Mouse (Mus musculus): Measurements from ENCODE around the gene Nmnat2. TPM values are rescaled to one million over a fixed set of nuclear protein-coding genes. Genes with fewer than 3 reads are reported as not detected.

The Nmnat2 gene
- total RNA-seq, 2 experiments from 2014 or later = 137 to 141 TPM

DNA sequence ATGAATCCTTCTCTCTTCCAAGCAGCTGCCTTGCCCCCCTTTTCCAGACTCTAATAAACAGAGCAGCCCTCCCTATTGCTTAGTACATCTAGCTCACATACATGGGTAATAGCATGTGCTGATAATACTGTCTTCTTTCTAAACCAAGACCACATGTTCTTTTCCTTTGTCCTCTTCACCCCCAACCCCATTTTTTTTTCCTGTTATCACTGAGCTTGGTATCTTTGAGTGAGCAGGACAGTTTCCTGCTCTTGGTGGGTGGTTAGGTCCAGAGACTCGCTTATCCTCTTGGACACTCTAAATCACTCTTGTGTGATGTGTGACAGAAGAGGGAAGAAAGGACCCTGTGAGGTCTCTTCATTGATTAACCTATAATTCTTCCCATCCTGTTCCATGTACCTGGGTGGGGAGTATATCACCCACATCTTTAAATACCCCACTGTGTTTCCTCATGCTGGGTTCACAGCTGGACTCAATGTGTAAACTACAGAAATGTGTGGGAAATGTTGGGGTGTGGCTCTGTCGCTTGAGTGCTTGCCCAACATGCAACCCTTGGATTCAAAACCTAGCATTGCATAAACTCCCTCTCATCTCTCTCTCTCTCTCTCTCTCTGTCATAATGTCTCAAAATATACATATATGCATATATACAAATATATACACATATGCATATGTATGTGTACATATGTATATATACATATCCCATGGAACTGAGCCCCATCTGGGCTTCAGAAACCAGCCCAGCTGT lies 58.9 kb downstream of the Nmnat2 start:
- no peak for DNase-seq (ENCODE audit: low spot score in 2 of 2)
- intact Hi-C loops (cut with DNase I) = no loop called here

DNA sequence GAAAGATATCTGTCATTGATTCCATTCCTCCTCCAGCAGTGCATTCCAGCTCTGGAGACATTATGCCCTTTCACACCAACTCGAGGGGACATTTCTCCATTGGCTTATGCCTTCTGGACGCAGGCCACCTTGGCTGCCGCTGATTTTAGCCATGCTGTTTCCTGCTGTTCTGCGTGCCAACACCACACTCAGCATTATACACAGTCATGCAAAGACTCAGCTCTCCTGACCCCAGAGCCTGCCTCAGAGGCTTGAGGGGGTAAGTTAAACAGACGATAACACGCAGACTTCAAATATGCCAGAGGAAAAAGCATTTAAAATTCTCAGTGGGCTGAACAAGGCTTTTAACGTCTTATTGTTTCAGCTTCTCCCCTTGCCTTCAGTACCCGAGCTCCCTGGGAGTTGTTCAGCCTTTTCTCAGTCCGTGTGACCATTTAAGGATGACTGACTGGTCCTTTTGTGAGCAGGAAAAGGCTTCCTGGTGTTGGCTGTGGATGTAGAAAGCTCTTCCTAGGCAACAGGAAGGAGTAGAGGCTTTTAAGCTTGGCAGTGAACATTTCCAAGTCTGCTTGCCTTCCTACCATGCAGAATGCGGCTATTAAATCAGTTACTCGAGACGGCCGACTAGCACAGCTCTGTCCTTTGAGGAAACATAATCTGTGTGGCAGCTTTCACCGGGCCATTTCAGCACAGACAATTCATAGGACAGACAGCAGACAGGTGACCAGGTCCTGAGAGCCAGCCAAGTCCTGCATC lies 59.8 kb downstream of the Nmnat2 start:
- intact Hi-C loops (cut with DNase I) = no loop called here
- no peak for DNase-seq (ENCODE audit: low spot score in 2 of 2)

DNA sequence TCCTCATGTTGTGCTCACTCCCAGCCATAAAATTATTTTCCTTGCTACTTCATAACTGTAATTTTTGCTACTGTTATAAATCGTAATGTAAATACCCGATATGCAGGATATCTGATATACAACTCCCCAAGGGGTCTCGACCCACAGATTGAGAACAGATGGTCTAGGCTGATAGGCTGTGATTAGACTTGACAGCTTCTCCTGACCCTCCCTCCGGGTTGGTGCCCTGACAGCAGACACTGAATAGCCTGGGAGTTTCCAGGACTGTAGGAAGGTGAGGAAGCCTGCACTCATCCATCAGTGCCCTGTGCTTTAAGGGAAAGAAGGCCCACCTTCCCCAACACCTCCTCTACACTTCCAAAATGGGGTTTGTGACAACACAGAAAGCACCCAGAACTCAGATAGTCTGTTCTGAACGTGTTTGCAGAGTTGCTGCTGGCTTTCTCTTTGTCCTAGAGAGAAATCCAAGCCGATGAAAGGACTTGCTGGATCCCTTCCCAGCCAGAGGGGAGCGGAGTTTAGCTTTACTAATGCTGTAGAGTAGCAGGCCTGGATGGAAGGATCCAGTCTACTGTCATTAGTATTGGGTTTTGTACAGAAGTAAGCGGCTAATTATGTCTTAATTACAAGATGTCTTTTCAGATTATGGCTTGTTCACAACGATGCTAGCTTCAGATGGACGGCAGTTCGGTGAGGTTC lies 61.8 kb downstream of the Nmnat2 start:
- DNase-seq (ENCODE audit: low spot score in 2 of 2) = no peak
- intact Hi-C loops (cut with DNase I) = no loop called here

DNA sequence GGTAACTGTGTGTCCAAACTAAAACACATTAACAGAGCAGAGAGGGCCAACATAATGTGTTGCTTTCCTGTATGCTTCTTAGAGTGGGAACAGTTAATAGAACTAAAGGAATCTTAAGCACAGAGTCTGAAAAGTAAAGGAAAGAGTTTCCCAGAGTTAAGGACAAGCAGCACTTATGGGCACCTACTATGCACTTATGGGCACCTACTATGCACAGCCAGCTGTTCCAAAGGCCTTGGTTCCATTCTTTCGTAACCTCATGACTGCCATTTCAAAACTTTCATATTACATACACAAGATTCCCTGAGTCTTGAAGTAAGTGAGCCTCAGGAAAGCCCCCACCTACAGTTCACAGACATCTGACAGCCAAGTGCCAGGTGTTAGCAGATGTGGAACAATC lies 64.3 kb downstream of the Nmnat2 start:
- DNase-seq (ENCODE audit: low spot score in 2 of 2) = no peak
- intact Hi-C loops (cut with DNase I) = no loop called here

DNA sequence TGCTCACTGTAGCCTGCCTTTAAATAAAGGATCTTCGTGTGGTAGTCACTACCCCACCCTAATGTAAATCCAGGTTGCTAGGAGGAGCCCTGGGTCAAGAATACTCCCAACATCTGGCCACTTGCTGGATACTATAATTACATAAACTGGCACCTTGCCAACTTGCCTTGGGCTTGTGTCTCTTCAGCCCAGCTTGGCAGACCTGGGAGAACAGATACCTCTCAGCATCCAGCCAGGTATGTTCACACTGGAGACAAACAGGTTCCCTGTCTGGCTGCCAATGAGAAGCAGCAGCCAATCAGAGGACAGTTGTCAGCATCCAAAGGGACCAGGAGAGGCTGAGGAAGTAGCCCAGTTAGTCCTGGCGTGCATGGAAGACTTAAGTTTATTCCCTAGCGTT lies 64.8 kb downstream of the Nmnat2 start:
- intact Hi-C loops (cut with DNase I) = no loop called here
- no peak for DNase-seq (ENCODE audit: low spot score in 2 of 2)

DNA sequence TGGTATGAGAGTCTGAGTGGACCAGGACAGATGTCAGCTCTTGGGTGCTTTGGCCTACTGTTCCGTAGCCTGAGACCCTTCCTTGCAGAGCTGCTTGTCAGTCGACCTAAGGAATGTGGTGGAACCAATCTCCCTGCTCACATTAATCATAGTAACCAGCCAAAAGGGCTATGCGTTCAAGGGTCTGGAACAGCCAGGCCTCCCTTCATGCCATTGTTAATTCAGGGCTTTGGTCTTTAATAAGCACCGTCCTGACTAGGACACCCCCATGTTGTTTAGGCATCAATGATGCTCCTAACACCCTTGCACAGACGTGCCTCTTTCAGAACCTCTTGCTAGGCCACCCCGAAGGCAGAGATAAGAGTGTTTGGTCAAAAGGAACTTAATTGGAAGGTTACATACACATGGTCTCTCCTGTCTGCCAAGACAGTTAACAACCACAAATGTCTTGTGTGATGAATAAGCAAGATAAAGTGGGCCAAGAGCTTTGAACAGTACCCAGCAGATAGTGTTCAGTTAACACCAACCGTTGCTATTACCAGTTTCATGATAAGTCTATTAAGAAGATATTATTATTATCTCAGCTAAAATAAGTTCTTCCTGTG lies 66.3 kb downstream of the Nmnat2 start:
- no peak for DNase-seq (ENCODE audit: low spot score in 2 of 2)
- intact Hi-C loops (cut with DNase I) = no loop called here

DNA sequence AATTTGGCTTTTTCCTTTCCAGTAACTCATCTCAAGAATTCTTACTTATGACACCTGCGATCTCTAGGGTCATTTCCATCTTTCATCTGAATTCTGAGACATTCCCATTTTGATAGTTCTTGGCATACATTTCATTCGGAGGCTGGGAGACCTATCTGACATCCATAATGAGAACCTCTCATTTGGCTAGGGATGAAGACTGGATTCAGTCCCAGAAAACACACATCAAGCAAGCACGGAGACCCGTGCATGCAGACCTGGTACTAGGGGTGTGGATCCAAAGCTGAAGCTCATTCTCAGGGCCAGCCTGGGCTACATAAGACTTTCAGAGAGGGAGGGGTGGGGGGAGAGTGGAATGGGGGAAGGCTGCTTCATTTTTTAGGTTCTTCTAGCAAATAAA lies 68.2 kb downstream of the Nmnat2 start:
- no peak for DNase-seq (ENCODE audit: low spot score in 2 of 2)
- intact Hi-C loops (cut with DNase I) = no loop called here

DNA sequence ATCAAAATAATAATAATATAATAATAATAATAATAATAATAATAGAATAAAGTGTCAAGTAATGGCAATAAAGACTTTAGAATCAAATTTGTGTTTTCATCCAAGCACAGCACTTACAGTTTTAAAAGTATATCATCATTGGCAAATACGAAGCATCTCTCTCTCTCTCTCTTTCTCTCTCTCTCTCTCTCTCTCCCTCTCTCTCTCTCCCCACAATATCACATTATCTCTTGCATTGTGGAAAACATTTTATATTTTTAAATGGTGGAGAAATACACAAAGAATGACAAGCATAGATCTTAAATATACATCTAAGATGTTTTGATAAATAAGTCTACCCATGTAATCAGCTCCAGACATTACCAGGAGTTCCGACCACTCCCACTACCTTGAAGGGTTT lies 69.1 kb downstream of the Nmnat2 start:
- intact Hi-C loops (cut with DNase I) = no loop called here
- DNase-seq (ENCODE audit: low spot score in 2 of 2) = no peak

DNA sequence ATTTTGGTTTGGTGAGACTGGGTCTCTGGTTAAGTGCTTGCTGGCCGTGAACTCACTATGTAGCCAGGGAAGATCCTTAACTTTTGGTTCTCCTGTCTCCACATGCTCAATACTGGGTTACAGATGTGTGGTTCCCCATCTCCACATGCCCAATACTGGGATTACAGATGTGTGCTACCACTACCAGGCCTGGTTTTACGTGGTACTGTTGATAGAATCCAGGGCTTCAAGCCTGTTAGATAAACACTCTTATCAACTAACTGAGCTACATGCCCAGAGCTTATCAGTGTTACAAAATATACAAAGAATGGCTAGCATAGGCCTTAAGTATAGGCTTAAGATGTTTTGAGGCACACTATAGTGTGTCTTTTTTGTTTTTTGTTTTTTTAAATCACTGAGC lies 69.7 kb downstream of the Nmnat2 start:
- DNase-seq (ENCODE audit: low spot score in 2 of 2) = no peak
- intact Hi-C loops (cut with DNase I) = no loop called here

DNA sequence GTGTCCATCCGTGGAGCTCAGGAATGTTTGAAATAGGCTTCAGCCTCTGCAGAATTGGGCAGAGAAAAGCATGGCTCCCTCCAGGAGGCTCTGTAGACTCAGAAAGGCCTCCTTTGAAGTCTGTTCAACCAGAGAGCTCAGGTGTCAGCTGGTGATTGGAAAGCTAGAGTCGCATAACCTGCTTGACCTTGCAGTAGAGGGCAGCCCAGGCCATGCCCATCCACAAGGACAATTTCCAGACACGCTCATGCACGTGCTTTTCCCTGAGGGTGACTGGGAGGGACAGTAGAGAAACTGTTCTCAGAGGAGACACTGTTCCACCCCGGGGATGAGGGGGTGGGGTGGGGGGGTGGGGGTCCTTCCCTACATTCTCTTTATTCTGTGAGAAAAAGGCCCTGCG lies 76.6 kb downstream of the Nmnat2 start:
- no peak for DNase-seq (ENCODE audit: low spot score in 2 of 2)
- intact Hi-C loops (cut with DNase I) = no loop called here

DNA sequence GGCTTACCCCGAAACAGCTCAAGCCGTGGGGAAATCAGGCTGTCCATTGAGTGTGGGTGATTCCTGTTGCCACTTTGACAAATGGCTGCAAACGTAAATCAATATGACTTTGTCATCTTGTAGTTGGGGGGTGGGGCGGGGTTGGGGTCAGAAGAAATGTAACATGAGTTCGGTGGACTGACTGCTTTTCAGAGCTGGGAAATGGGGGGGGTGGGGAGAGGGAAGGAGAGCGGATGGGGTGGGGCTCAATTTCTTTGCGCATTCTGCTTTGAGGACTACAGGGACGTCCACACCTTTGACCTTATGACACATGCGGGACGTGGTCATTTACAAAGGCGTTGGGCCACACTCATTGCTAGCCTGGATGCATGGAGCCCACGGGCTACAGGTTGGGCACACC lies 77.2 kb downstream of the Nmnat2 start:
- intact Hi-C loops (cut with DNase I) = no loop called here
- no peak for DNase-seq (ENCODE audit: low spot score in 2 of 2)

DNA sequence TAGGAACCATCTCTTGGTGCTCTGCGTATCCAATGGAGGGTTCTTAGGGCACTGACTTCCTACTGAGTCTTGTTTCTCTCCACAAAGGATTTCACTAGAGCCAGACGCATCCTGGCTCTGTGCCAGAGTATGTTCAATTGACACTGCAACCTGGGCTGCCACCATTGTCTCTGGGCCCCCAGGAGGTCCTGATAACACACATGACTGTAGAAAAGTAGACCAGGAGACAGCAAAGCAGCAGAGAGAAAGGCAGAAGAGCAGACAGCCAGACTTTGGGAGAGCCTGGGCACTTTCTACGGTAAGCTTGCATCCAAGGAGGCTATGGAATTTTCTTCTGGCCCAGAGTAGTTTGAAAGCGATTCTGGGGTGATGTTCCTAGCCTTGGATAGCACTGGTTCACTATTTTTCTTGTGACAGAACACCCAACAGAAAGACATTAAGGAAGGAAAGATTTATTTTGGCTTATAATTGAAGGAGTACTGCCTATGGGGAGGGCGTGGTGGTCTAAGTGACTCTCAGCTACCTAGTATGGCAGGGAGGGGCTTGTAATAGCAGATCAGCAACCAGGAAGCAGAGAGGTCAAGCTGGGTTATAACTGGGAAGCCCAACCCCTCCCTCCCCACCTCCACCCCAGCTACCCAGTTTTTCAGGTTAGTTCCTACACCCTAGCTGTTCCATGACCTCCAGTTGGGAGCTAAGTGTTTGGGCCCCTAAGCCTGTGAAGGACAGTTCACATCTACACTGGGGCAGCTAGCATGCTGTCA lies 78.5 kb downstream of the Nmnat2 start:
- no peak for DNase-seq (ENCODE audit: low spot score in 2 of 2)
- intact Hi-C loops (cut with DNase I) = no loop called here

DNA sequence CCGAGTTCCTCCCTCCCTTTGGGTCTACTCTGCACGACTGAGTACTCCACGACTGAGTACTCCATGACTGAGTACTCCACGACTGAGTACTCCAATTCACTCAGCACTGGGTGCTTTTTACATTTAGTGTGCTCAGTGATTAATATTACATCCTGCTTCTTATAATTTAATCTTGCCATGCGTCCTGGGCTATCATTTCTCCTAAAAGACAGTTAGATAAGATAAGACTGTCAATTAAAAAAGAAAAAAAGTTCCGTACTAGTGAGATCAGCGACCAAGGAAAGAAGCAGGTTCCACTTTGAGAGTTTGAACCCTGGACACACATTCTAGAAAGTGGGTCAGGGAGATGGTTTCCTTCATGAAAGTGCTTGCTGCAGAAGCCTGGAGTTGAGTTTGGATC lies 79.3 kb downstream of the Nmnat2 start:
- DNase-seq (ENCODE audit: low spot score in 2 of 2) = no peak
- intact Hi-C loops (cut with DNase I) = no loop called here

DNA sequence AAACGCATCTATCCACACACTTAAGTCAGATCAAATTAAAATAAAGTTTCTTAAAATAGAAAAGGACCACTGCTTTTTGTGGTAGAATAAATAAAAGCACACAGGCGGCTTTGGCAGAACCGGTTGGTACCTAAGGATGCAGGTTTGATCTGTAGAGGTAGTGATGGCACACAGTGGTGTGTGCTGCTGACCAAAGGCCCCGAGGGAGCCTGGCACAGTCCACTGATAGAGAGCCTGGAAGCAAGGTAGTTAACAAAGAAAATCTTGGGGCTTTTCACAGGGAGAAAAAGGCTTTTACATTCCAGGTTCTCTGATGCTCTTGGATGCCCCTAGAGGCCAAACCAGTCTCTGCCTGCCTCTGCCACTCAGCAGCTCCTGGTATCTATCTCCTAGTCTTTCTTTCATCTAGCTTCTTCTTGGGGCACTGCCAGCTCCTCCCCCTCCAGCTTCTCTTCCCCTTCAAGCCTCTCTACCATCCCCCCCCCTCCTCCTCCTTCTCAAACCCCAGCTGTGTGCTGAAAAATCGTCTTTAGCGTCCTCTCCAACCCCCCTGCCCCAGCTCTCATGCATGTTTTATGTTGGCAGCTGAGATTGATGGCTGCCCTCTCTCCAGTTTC lies 80.6 kb downstream of the Nmnat2 start:
- intact Hi-C loops (cut with DNase I) = loop anchor here (5.0 kb wide), 2 partner anchors 78 to 133 kb away; partner anchors contain the start of gene Smg7
- DNase-seq (ENCODE audit: low spot score in 2 of 2) = peak; percentile 87 to 92

DNA sequence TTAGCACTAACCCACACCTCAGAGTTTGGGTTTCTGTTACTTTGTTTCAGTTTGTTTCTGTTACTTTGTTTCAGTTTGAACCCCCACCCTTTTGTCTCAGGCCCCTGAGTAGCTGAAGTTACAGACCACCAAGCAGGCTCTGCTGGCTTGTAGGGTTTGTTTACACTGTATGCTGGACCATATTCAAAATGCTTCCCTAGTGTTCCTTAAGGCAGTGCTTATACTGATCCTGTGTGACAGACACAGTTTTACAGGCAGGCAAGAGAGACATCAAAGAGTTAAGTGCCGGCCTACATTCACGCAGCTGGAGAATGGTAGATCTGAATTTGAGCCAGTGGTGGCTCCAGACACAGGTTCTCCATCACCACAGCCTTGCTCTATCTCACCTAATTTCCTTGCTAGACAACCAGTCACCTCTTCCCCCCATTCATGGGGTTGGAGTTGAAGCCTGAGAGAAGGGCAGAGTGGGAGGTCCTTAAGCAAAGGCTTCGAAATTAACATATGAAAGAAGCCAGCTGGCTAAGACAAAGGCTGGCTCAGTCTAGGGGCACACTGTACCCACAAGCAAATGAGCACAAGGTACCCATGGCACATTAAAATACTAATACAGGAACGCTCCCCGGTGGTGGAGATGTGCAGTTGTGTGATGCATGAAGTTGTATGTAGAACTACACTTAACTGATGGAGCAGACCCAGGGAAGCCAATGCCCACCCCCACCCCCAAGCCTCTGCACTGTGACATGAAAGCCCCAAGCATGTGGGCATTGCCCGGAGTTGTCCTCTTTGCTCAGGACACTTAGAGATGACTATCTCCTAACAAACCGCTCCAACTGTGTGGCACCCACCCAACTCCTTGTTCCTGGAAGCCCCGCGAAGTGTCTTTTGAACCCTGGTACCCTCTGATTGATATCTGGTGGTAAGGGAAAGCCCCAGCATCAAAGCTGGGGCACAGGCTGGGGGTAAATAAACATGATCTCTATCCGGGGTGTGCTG lies 82.9 kb downstream of the Nmnat2 start:
- peak; percentile 31 to 69 for DNase-seq (ENCODE audit: low spot score in 2 of 2)

DNA sequence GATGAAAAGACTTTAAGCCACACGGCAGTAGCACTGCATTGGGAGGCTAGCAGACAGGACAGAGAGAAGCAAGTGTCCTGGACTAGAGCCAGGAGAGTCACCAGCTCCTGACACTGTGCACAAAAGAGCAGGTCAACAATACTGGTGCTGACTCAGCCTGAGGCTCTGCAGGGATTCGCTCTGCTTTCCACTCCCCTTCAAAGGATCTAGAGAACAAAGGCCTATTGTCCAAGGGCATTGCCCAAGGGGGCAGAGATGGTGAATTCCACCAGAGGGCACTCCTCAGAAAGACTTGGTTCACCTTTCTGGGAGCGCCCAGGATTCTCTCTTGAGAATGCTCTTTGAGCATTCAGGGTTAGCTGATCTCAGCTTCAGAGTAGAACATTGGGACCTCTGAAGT lies 85.3 kb downstream of the Nmnat2 start:
- intact Hi-C loops (cut with DNase I) = no loop called here
- DNase-seq (ENCODE audit: low spot score in 2 of 2) = no peak

More for the DNA sequence above, 82.9 kb downstream of the Nmnat2 start:
- intact Hi-C loops (cut with DNase I) = loop anchor here (5.0 kb wide), 2 partner anchors 80 to 135 kb away; partner anchors contain the start of gene Smg7

DNA sequence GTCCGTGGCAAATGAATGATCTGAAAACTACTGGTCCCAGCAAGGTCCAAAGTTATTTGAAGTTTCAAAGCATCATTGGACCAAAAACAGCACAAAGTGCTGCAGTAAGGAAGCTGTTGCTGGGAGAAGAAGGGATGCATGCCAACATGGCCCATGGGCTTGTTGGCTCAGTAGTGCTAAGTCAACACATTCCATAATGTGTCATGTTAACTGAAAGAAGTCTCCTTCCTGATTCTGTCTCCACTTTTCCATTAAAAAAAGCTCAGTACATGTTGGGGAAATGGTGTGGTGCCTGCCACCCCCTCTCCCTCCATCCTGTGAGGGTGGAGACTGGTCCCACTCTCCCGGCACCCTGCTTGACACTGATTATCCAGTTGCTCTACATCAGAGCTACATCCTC lies 86.3 kb downstream of the Nmnat2 start:
- no peak for DNase-seq (ENCODE audit: low spot score in 2 of 2)

DNA sequence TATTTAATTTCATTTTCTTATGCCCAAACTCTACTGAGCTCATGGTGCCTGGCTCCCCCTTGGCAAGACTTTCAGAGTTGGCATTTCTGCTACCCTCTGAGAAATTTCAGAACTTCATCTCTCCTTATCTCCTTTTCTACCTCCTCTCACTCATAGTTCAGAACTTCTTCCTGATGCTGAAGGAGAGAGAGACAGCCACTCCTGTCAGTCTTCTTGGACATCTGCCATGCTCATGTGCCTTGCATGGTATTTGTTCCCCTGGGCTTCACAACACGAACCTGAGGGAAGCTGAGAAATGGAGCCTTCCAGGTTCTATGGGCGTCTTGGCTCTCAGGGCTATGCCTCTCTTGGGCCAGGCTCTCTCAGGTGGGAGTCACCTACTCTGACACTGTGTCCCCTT lies 87.5 kb downstream of the Nmnat2 start:
- intact Hi-C loops (cut with DNase I) = no loop called here
- DNase-seq (ENCODE audit: low spot score in 2 of 2) = no peak

More for the DNA sequence above, 86.3 kb downstream of the Nmnat2 start:
- intact Hi-C loops (cut with DNase I) = no loop called here

All from left cerebral cortex, postnatal 14 days (tissue).